Mouse (Mus musculus) cerebellum, postnatal 36 days (tissue): ENCODE results near the gene Sox5.
A peak's percentile ranks its signal among the peaks of the same experiment; 100 is the strongest.

Experiments
- DNase-seq, 2 experiments: peaks; one replicate each; pipeline ENCODE4 v3.0.0; 2021 to 2022; ENCODE audit warnings: mixed read lengths in 2 of 2

The Sox5 gene

GRCm38 (mm10) chr6:144477287-144478064 is 304.3 kb downstream of the Sox5 start:
- DNase-seq: no peak

- no peak for DNase-seq
Measured at GRCm38 (mm10) chr6:144473437-144473836, 308.3 kb downstream of the Sox5 start.

GRCm38 (mm10) chr6:144472089-144472900 is 309.5 kb downstream of the Sox5 start:
- no peak for DNase-seq

GRCm38 (mm10) chr6:144466711-144467110 is 315.1 kb downstream of the Sox5 start:
- DNase-seq: no peak

GRCm38 (mm10) chr6:144463691-144464090 is 318.1 kb downstream of the Sox5 start:
- DNase-seq: no peak

GRCm38 (mm10) chr6:144463274-144463673 is 318.5 kb downstream of the Sox5 start:
- DNase-seq: no peak

- peak; percentile 74 to 75 for DNase-seq
Measured at GRCm38 (mm10) chr6:144459486-144459885, 322.3 kb downstream of the Sox5 start.

GRCm38 (mm10) chr6:144457500-144457899 is 324.3 kb downstream of the Sox5 start:
- no peak for DNase-seq

GRCm38 (mm10) chr6:144454291-144455276 is 327.2 kb downstream of the Sox5 start:
- no peak for DNase-seq

GRCm38 (mm10) chr6:144453605-144454004 is 328.2 kb downstream of the Sox5 start:
- DNase-seq: no peak

- no peak for DNase-seq
Measured at GRCm38 (mm10) chr6:144453147-144453546, 328.6 kb downstream of the Sox5 start.

- peak; percentile 33 to 38 for DNase-seq
Measured at GRCm38 (mm10) chr6:144452200-144452977, 329.4 kb downstream of the Sox5 start.

- no peak for DNase-seq
Measured at GRCm38 (mm10) chr6:144451631-144452030, 330.1 kb downstream of the Sox5 start.

- no peak for DNase-seq
Measured at GRCm38 (mm10) chr6:144445761-144446373, 335.9 kb downstream of the Sox5 start.

GRCm38 (mm10) chr6:144444367-144444766 is 337.4 kb downstream of the Sox5 start:
- DNase-seq: no peak

- DNase-seq: no peak
Measured at GRCm38 (mm10) chr6:144443681-144444080, 338.1 kb downstream of the Sox5 start.

- DNase-seq: no peak
Measured at GRCm38 (mm10) chr6:144429276-144429675, 352.5 kb downstream of the Sox5 start.

- DNase-seq: no peak
Measured at GRCm38 (mm10) chr6:144408030-144408429, 373.7 kb downstream of the Sox5 start.

GRCm38 (mm10) chr6:144398115-144398514 is 383.7 kb downstream of the Sox5 start:
- no peak for DNase-seq

GRCm38 (mm10) chr6:144393151-144393550 is 388.6 kb downstream of the Sox5 start:
- no peak for DNase-seq

- no peak for DNase-seq
Measured at GRCm38 (mm10) chr6:144389333-144390054, 392.3 kb downstream of the Sox5 start.
